Mouse (Mus musculus) midbrain, embryonic 13.5 days (tissue): ENCODE results near the gene Fam53b. TPM values are rescaled to one million over a fixed set of nuclear protein-coding genes. Genes with fewer than 3 reads are reported as not detected.

Source experiments
- ATAC-seq: fragments of 200-750 bp; cut with Nextera tagmentation; 2 replicates; pipeline ENCODE4 v1.8.0; 2017; ENCODE audit warnings: mild to moderate bottlenecking, moderate TSS enrichment, moderate library complexity
- H3K27ac ChIP-seq: fragments of 300-500 bp; sonication (generic); 2 replicates; pipeline ENCODE4 v1.5.1; 2015; ENCODE audit warnings: inconsistent platforms, mild to moderate bottlenecking, moderate library complexity
- H3K27me3 ChIP-seq: fragments of 300-500 bp; sonication (generic); 2 replicates; pipeline ENCODE4 v1.6.1; 2015; ENCODE audit warnings: mild to moderate bottlenecking, inconsistent platforms
- H3K36me3 ChIP-seq: fragments of 300-500 bp; sonication (generic); 2 replicates; pipeline ENCODE4 v1.6.1; 2015; ENCODE audit warnings: mild to moderate bottlenecking, inconsistent platforms
- H3K4me1 ChIP-seq: fragments of 300-500 bp; sonication (generic); replicated peaks from 2 replicates; pipeline ENCODE4 v1.6.1; 2015; ENCODE audit warnings: inconsistent platforms
- H3K4me2 ChIP-seq: fragments of 300-500 bp; sonication (generic); replicated peaks from 2 replicates; pipeline ENCODE4 v1.6.1; 2015; ENCODE audit warnings: moderate library complexity, mild to moderate bottlenecking, inconsistent platforms
- H3K4me3 ChIP-seq: fragments of 300-500 bp; sonication (generic); replicated peaks from 2 replicates; pipeline ENCODE4 v1.5.1; 2015; ENCODE audit warnings: mild to moderate bottlenecking, inconsistent platforms
- H3K9ac ChIP-seq: fragments of 300-500 bp; sonication (generic); replicated peaks from 2 replicates; pipeline ENCODE4 v1.6.1; 2015; ENCODE audit warnings: mild to moderate bottlenecking, inconsistent platforms
- H3K9me3 ChIP-seq: fragments of 300-500 bp; sonication (generic); 2 replicates; pipeline ENCODE4 v1.6.1; 2016; ENCODE audit warnings: mild to moderate bottlenecking, inconsistent platforms
- WGBS: fragments of 180-500 bp; shearing (Covaris S2); methylation state at CpG from one replicate; pipeline ENCODE4 v1.1.7; 2015; 5-methylcytosine and 5-hydroxymethylcytosine counted together
- polyA plus RNA-seq: library from polyadenylated mRNA; unstranded; fragments of >200 nt; fragmentation: Nextera tagmentation; extraction: Ambion mirVana; gene quantifications from 2 replicates; pipeline ENCODE4 v1.2.1, GENCODE M21; 2015

The Fam53b gene
- polyA plus RNA-seq, 1 experiment from 2014 or later: 23.4 TPM

DNA sequence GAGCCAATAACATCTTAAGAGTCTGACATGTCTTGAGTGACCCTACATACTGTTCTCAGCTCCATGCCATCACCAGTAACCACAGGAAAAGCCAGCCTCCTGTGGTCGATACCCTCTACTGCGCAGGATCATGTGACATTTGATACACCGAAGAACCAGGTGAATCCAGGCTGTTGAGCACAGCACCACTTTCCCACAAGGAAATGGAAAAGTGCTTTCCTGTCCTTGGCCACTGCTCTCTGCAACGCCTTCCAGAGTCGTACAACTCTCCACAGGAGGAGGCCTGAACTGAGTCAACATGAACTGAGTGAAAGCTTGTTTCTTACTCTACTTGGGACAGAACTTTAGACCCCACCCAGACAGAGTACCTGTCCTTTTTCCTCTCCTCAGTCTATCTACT is 12.2 kb downstream of the Fam53b start:
- H3K27ac ChIP-seq: no peak overlapping the region
- peaks cover 21% of the 10 kb centered on the region for H3K4me1 ChIP-seq
- no peak overlapping the region for H3K9ac ChIP-seq
- no peak for ATAC-seq
- 87% methylated on average over 5 of the region's 5 CpGs for WGBS
- no peak overlapping the region for H3K4me3 ChIP-seq
- no peak overlapping the region for H3K4me2 ChIP-seq
- peaks cover 8% of the 10 kb centered on the region; the same call in 1 of the 2 replicates for H3K36me3 ChIP-seq
- no peaks in the 10 kb centered on the region for H3K27me3 ChIP-seq
- H3K9me3 ChIP-seq: no peaks in the 10 kb centered on the region

DNA sequence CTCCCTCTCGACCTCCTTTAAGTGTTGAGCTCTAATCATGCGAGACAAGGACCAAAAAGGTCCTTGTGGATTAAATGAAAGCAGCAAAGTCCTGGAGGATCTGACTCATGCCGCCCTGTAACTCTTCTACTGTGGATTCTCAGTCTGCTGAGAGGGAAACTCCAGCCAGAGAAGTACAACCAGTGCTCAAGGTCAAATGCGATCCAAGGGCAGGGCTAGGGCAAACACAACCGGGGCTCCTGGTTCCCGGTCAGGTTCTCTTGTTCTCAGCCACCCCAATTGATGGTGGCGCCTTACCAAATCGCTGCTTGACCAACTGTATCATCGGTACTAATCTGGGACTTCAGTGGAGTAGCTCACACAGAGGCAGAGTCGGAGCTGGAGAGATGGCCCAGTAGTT is 12.8 kb downstream of the Fam53b start:
- 79% methylated on average over 10 of the region's 10 CpGs for WGBS
- no peak for ATAC-seq

DNA sequence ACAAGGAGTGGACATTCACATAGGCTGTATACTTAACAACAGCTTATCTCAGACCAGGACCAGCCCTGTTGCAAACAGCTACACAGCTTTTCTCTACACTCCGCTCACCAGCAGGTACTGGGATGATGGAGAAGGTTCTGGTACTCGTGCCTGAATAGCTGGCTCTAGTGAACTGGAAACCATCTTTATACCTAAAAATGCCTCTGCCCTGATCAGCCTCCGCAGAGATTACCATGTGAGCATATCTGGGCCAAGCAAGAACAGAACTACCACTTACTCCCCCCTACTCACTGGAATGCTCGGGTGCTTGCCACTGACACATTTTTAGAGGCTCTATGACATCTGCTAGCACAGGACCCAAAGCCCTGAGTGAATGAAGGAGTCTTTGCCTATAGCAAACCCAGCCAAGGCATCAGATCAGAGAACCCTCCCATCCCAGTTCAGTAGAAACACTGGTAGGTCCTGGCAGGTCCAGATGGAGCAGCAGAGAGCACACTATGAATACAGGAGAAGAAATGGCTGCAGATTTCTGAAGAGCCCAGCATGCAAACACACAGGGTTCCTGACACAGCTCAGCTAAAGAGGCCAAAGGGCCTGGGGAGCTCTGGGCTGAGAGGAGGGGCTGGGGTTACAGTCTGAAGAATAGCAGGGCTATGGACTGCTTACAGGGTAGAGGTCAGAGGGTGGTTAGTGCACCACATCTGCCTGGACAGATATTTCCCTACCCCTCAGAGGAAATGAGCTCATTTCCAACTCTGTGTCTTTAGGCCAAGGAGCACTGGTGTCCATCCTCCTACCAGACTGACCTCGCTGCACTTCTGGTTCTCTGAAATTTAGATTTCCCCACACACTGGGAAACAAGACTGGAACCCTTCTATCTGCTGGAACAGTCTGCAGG is 14.3 kb downstream of the Fam53b start:
- 94% methylated on average over 5 of the region's 5 CpGs for WGBS
- Histone ChIP-seq H3K4me2 (no peak overlapping the region), H3K9me3 (no peaks in the 10 kb centered on the region), H3K4me3 (no peak overlapping the region), H3K36me3 (peaks cover 8% of the 10 kb centered on the region; the same call in 1 of the 2 replicates), H3K4me1 (peaks cover 9% of the 10 kb centered on the region), H3K27me3 (no peaks in the 10 kb centered on the region), H3K27ac (no peak overlapping the region), H3K9ac (no peak overlapping the region)
- no peak for ATAC-seq

More for the DNA sequence above, 12.8 kb downstream of the Fam53b start:
- H3K9ac ChIP-seq: no peak overlapping the region
- H3K4me1 ChIP-seq: peaks cover 15% of the 10 kb centered on the region
- no peak overlapping the region for H3K27ac ChIP-seq
- no peak overlapping the region for H3K4me3 ChIP-seq
- peaks cover 8% of the 10 kb centered on the region; the same call in 1 of the 2 replicates for H3K36me3 ChIP-seq
- H3K27me3 ChIP-seq: no peaks in the 10 kb centered on the region
- no peak overlapping the region for H3K4me2 ChIP-seq
- no peaks in the 10 kb centered on the region for H3K9me3 ChIP-seq

DNA sequence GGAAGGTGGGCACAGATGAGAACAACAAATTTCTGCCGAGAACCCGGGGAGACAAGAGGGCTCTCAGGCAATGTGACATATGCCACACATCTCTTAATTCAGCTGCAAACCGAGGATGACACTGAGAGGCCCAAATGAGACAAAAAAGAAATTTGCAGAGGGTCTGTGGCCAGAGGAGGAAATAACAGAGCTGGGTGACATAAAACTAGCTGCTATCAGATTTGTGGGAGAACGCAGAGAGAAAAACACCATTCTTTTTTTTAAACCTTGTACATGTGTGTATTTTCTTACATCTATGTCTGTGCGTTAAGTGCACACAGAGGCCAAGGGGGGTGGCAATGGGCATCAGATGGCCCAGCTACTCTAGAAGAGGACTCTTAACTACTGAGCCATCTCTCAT is 18.5 kb downstream of the Fam53b start:
- Histone ChIP-seq H3K9ac (no peak overlapping the region), H3K27me3 (no peaks in the 10 kb centered on the region), H3K9me3 (no peaks in the 10 kb centered on the region), H3K27ac (no peak overlapping the region), H3K4me1 (peaks cover 8% of the 10 kb centered on the region), H3K4me2 (no peak overlapping the region), H3K36me3 (peaks cover 4% of the 10 kb centered on the region; the same call in 1 of the 2 replicates), H3K4me3 (no peak overlapping the region)
- 93% methylated on average over 5 of the region's 5 CpGs for WGBS
- ATAC-seq: no peak

DNA sequence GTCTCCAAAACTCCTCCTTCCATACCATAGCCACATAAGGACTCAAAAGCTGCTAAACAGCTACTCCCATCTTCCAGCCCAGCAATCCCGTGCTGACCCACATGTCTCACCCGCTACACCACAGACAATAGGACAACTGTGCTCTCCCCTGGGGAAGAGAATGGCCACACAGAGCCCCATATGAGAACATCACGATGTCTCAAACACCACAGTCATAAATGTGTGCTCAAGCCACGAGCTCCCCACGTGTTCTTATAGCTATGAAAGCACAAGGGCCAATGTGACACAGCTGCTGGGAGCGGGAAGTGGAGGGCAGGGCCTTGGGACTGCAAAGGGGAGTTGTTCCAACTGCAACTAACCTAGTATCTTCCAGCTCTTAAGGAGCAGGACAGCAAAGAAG is 20.2 kb downstream of the Fam53b start:
- no peak for ATAC-seq
- H3K4me2 ChIP-seq: no peak overlapping the region
- H3K36me3 ChIP-seq: peaks cover 8% of the 10 kb centered on the region; the same call in 1 of the 2 replicates
- H3K27ac ChIP-seq: no peak overlapping the region
- no peaks in the 10 kb centered on the region for H3K27me3 ChIP-seq
- peaks cover 8% of the 10 kb centered on the region for H3K4me1 ChIP-seq
- H3K4me3 ChIP-seq: no peak overlapping the region
- 81% methylated on average over 6 of the region's 6 CpGs for WGBS
- no peaks in the 10 kb centered on the region for H3K9me3 ChIP-seq
- no peak overlapping the region for H3K9ac ChIP-seq

DNA sequence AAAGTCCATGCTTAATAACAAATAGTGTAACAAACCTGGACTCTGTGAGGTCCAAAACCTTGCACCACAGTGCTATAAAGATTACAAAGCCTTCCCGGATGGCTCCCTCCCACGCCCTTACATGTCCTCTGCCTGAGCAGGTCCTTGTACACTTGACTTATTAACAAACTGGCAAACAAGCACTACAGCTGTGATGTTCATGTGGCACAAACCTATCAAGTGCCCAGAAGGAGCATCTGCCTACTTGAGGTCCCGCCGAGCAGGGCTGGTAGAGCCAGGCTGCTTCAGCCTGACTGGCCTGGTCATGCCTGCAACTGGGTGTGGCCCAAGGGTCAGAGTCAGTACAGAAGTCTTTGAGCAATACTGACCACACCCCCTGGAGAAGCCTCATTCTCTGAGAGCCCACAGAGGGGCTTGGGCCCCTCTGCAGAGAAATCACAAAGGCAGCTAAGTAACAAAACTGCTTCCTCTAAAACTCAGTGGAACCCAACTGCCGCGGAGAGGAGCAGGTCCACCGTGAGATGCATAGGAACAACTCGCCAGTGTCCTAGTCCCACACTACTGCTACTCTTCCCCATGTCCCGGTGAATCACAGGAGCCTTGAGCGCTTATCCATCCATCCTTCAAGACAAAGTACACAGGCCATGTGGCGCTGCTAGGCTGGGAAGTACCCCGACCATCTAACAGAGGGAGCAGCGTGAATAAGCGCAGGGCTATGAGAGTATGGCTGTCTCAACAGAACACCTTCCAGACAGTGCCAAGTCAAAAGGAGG is 23.1 kb downstream of the Fam53b start:
- no peaks in the 10 kb centered on the region for H3K27me3 ChIP-seq
- H3K9me3 ChIP-seq: no peaks in the 10 kb centered on the region
- no peak overlapping the region for H3K4me2 ChIP-seq
- no peak for ATAC-seq
- H3K4me1 ChIP-seq: peaks cover 18% of the 10 kb centered on the region
- H3K9ac ChIP-seq: no peak overlapping the region
- 88% methylated on average over 14 of the region's 14 CpGs for WGBS
- H3K4me3 ChIP-seq: no peak overlapping the region
- no peak overlapping the region for H3K27ac ChIP-seq
- H3K36me3 ChIP-seq: 0 out of 2 replicates have a peak, but pooled peaks cover 4% of the 10 kb centered on the region

DNA sequence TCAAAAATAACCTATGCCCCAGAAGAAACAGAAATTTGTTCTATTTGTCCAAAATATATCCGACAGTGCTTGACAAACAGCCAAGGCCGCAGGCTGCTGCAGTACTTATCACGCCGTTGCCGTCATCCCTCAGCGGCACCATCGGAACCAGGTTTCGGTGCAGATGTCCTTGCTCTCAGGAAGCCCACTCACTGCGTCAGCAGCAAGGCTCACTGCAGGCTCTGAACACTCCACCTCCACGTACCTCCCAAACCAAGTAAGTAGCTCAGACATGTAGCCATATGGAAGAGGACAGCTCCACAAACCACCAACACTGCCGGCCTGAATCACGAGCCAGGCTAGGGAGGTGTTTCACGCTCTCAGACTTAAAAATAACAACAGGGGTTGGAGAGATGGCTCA is 24.9 kb downstream of the Fam53b start:
- no peak for ATAC-seq
- Histone ChIP-seq H3K9ac (no peak overlapping the region), H3K27ac (no peak overlapping the region), H3K9me3 (no peaks in the 10 kb centered on the region), H3K4me1 (peaks cover 16% of the 10 kb centered on the region), H3K4me3 (no peak overlapping the region), H3K27me3 (no peaks in the 10 kb centered on the region), H3K4me2 (no peak overlapping the region), H3K36me3 (0 out of 2 replicates have a peak, but pooled peaks cover 4% of the 10 kb centered on the region)
- 97% methylated on average over 13 of the region's 13 CpGs for WGBS

DNA sequence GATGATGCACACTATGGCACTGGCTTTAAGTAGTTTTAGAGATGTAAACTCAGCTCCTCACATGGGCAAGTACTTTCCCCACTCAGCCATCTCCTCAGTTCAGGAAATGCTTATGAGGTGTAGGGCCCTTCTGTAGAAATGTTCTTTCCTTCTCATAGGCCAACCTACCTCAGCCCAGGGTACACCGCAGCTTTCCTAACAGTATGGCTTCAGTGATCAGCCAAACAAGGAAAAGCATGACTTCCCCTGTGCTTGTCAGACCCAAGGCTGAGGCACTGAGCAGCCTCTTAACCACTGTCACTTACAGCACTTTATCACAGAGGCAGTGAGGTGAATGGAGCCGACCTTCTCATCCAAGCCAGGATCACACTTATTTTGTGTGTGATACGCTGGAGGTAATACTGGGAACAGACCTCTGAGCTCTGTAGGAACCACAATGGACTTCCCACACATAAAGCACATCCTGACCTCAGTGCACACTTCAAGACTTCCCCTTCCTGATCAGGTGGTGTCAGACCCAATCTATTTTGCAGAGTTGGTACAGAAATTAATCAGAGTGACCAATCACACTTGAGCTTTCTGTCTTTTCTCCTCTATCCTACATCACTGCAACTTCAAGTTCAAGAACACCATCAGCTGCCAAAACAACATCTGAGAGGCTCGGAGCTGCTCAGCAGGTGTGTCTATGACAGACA is 26.0 kb downstream of the Fam53b start:
- Histone ChIP-seq H3K9me3 (no peaks in the 10 kb centered on the region), H3K27me3 (no peaks in the 10 kb centered on the region), H3K9ac (no peak overlapping the region), H3K27ac (no peak overlapping the region), H3K36me3 (0 out of 2 replicates have a peak, but pooled peaks cover 4% of the 10 kb centered on the region), H3K4me3 (no peak overlapping the region), H3K4me2 (no peak overlapping the region), H3K4me1 (peaks cover 12% of the 10 kb centered on the region)
- no peak for ATAC-seq
- WGBS: 91% methylated on average over 4 of the region's 4 CpGs

DNA sequence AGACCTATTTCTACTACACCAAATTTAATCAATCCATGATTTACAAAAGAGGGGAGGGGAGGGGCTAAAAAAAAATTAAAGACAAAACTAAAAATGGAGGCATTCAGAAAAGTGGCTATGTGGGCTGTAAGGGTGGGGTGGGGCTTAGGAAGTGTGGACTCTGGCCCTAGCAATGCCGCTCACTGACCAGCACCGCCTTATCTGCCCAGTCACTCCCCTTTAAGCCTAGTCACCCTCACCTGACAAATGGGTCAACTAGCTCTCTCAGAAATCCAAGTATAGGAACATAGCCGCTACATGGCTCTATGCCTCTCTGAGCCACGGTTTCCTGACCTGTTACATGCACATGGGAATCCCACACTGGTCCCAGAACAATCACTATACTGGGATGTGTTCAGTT is 26.7 kb downstream of the Fam53b start:
- H3K4me1 ChIP-seq: peaks cover 15% of the 10 kb centered on the region
- WGBS: 94% methylated on average over 4 of the region's 4 CpGs
- no peak overlapping the region for H3K9ac ChIP-seq
- no peak overlapping the region for H3K27ac ChIP-seq
- H3K4me2 ChIP-seq: no peak overlapping the region
- H3K9me3 ChIP-seq: no peaks in the 10 kb centered on the region
- 0 out of 2 replicates have a peak, but pooled peaks cover 4% of the 10 kb centered on the region for H3K36me3 ChIP-seq
- H3K27me3 ChIP-seq: no peaks in the 10 kb centered on the region
- ATAC-seq: no peak
- no peak overlapping the region for H3K4me3 ChIP-seq

DNA sequence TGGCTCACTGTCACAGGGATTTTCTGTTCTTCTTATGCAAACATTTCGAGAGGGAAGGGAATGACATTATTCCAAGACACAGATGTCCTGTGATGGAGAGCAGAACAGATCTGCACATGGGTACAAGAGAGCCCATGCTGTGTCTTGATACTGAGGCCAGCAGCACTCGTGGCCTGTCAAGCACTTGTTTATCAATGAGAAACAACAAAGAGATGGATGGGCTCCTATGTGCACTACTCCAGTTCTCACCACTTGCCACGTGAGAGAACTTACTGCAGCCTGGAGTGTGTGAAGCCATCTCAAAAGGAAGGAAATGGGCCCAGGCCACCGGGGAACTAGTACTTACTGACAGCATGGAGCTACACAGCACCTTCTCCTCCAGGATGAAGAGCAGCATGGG is 27.2 kb downstream of the Fam53b start:
- Histone ChIP-seq H3K27me3 (no peaks in the 10 kb centered on the region), H3K27ac (no peak overlapping the region), H3K4me1 (peaks cover 20% of the 10 kb centered on the region), H3K36me3 (0 out of 2 replicates have a peak, but pooled peaks cover 4% of the 10 kb centered on the region), H3K9me3 (no peaks in the 10 kb centered on the region), H3K9ac (no peak overlapping the region), H3K4me3 (no peak overlapping the region), H3K4me2 (no peak overlapping the region)
- WGBS: 55% methylated on average over 4 of the region's 4 CpGs
- ATAC-seq: no peak

DNA sequence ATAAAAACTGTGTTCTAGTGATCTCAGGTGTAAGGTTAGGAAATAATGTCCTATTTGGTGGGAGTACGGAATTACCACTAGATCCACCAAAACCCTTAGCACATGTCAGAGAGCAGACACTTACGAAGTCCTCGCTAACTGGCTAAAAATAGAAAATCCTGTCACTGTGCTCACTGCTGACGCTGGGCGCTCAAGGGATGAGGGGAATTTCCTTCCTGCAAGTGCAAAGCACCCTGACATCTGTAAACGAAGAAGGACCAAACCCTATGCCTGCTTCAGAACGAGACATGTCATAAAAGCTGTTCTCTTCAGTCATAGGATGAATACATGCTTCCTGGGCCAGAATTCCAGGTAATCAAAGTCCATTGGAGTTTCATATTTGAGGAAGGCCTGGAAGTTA is 27.7 kb downstream of the Fam53b start:
- Histone ChIP-seq H3K27me3 (no peaks in the 10 kb centered on the region), H3K36me3 (0 out of 2 replicates have a peak, but pooled peaks cover 4% of the 10 kb centered on the region), H3K4me3 (no peak overlapping the region), H3K9me3 (no peaks in the 10 kb centered on the region), H3K27ac (no peak overlapping the region), H3K4me1 (peaks cover 25% of the 10 kb centered on the region), H3K4me2 (no peak overlapping the region), H3K9ac (no peak overlapping the region)
- 78% methylated on average over 7 of the region's 7 CpGs for WGBS
- no peak for ATAC-seq
